In the genomic region with DNA sequence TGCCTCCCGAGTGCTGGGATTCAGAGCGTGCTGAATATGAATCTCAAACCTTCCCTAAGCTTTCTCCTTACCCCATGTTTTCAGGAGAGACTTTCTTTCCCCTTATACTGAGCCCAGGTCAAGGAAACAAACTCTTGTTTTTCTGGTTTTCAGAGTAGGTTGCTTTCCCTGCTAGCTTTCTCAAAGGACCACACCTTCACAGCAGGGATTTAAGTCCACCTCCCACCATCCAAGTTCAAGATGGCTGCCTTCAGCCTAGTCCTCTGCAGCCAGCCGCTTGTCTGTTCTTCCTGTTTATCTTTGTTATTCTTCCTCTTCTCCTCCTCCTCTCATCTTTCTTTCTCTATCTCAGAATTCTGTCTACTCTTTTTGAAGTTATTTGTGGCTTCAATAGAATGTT, we compare ENCODE assay signal across 20 mouse cellular contexts.
"Had no signal": no experiment of that assay in that cellular context is flagged by ENCODE, and none has a peak within 500 bp of the region (broad histone marks: within the 10 kb centered on the region; RNA-seq: fewer than 3 reads in every experiment).

No protein-coding gene starts in this region.

- H3K27me3 ChIP-seq: limb, embryonic 12.5 days; limb, embryonic 15.5 days; lung, embryonic 15.5 days; megakaryocyte, embryonic 14.5 days; stomach, embryonic 15.5 days had no signal

- H3K36me3 ChIP-seq: limb, embryonic 12.5 days; limb, embryonic 15.5 days; lung, embryonic 15.5 days; midbrain, embryonic 10.5 days; stomach, embryonic 15.5 days had no signal

- H3K9ac ChIP-seq: limb, embryonic 12.5 days; limb, embryonic 15.5 days; lung, embryonic 15.5 days; stomach, embryonic 15.5 days had no signal

- H3K4me2 ChIP-seq: limb, embryonic 12.5 days; limb, embryonic 15.5 days; lung, embryonic 15.5 days; stomach, embryonic 15.5 days had no signal

- ATAC-seq: intestine, embryonic 16.5 days had no signal

- H3K4me3 ChIP-seq: limb, embryonic 12.5 days; limb, embryonic 15.5 days; lung, embryonic 15.5 days; megakaryocyte, embryonic 14.5 days; midbrain, embryonic 10.5 days; stomach, embryonic 15.5 days had no signal

- H3K4me1 ChIP-seq: limb, embryonic 12.5 days; limb, embryonic 15.5 days; stomach, embryonic 15.5 days had no signal

- DNase-seq: kidney, adult 18-20 months; kidney, adult 9 months; kidney, postnatal 14 days; kidney, postnatal 4 days; left cerebral cortex, postnatal 4 days; lung, adult 18-20 months; lung, postnatal 10 days; lung, postnatal 36 days; midbrain, embryonic 14.5 days; right cerebral cortex, adult 18-20 months; right cerebral cortex, postnatal 14 days; right cerebral cortex, postnatal 4 days; thymus, postnatal 25 days had no signal

- H3K27ac ChIP-seq: limb, embryonic 12.5 days; limb, embryonic 15.5 days; lung, embryonic 15.5 days; midbrain, embryonic 10.5 days; stomach, embryonic 15.5 days had no signal

- H3K9me3 ChIP-seq: limb, embryonic 12.5 days; limb, embryonic 15.5 days; lung, embryonic 15.5 days; megakaryocyte, embryonic 14.5 days; midbrain, embryonic 10.5 days; stomach, embryonic 15.5 days had no signal
